Mouse (Mus musculus): ENCODE data around the gene Ubxn11. TPM values are rescaled to one million over a fixed set of nuclear protein-coding genes. Genes with fewer than 3 reads are reported as not detected.

Gene Ubxn11
- polyA plus RNA-seq (2014; fragmentation: Illumina TruSeq; extraction: RNeasy Lipid Tissue Mini Kit (QIAGEN cat#74804); ENCODE audit: low read depth, low replicate concordance), result not detected

GRCm38 (mm10) chr4:134101979-134102741, at the start of gene Ubxn11:
Ubxn11 (plus strand) TSS chr4:134102570.

GRCm38 (mm10) chr4:134053538-134053937, 48.8 kb upstream of the Ubxn11 start, which contains the start of gene Zfp683:
Zfp683 (plus strand) TSS chr4:134053838.

GRCm38 (mm10) chr4:134060135-134060865, 42.1 kb upstream of the Ubxn11 start, which contains the start of gene Crybg2:
Crybg2 (plus strand) TSS chr4:134060815.

GRCm38 (mm10) chr4:134094923-134095547, 7.3 kb upstream of the Ubxn11 start, which contains the start of gene Cd52:
Cd52 (minus strand) TSS chr4:134095082.

GRCm38 (mm10) chr4:134128221-134128982, 26.0 kb downstream of the Ubxn11 start, which contains the start of gene Sh3bgrl3:
Sh3bgrl3 (minus strand) TSS chr4:134128789.

Other genes with a start within 250 kb of the Ubxn11 start
- 12.6 TPM for gene Rps6ka1, start 214.8 kb upstream of the Ubxn11 start, polyA plus RNA-seq (2014; fragmentation: Illumina TruSeq; extraction: RNeasy Lipid Tissue Mini Kit (QIAGEN cat#74804); ENCODE audit: low read depth, low replicate concordance)
- gene Hmgn2, start 133.9 kb upstream of the Ubxn11 start, polyA plus RNA-seq (2014; fragmentation: Illumina TruSeq; extraction: RNeasy Lipid Tissue Mini Kit (QIAGEN cat#74804); ENCODE audit: low read depth, low replicate concordance), result 324 TPM
- 14.4 TPM for gene Dhdds, start 101.7 kb upstream of the Ubxn11 start, polyA plus RNA-seq (2014; fragmentation: Illumina TruSeq; extraction: RNeasy Lipid Tissue Mini Kit (QIAGEN cat#74804); ENCODE audit: low read depth, low replicate concordance)
- gene Lin28a, start 83.7 kb upstream of the Ubxn11 start, polyA plus RNA-seq (2014; fragmentation: Illumina TruSeq; extraction: RNeasy Lipid Tissue Mini Kit (QIAGEN cat#74804); ENCODE audit: low read depth, low replicate concordance), result not detected
- gene Zfp683, start 48.7 kb upstream of the Ubxn11 start, polyA plus RNA-seq (2014; fragmentation: Illumina TruSeq; extraction: RNeasy Lipid Tissue Mini Kit (QIAGEN cat#74804); ENCODE audit: low read depth, low replicate concordance), result not detected
- gene Crybg2, start 41.8 kb upstream of the Ubxn11 start, polyA plus RNA-seq (2014; fragmentation: Illumina TruSeq; extraction: RNeasy Lipid Tissue Mini Kit (QIAGEN cat#74804); ENCODE audit: low read depth, low replicate concordance), result 4.6 TPM
- gene Cd52, start 7.5 kb upstream of the Ubxn11 start, polyA plus RNA-seq (2014; fragmentation: Illumina TruSeq; extraction: RNeasy Lipid Tissue Mini Kit (QIAGEN cat#74804); ENCODE audit: low read depth, low replicate concordance), result 83.4 TPM
- gene Sh3bgrl3, start 26.2 kb downstream of the Ubxn11 start, polyA plus RNA-seq (2014; fragmentation: Illumina TruSeq; extraction: RNeasy Lipid Tissue Mini Kit (QIAGEN cat#74804); ENCODE audit: low read depth, low replicate concordance), result 3.5 TPM
- gene Cep85, start 84.5 kb downstream of the Ubxn11 start, polyA plus RNA-seq (2014; fragmentation: Illumina TruSeq; extraction: RNeasy Lipid Tissue Mini Kit (QIAGEN cat#74804); ENCODE audit: low read depth, low replicate concordance), result 5.8 TPM
- gene Gm7534, start 100.4 kb downstream of the Ubxn11 start, polyA plus RNA-seq (2014; fragmentation: Illumina TruSeq; extraction: RNeasy Lipid Tissue Mini Kit (QIAGEN cat#74804); ENCODE audit: low read depth, low replicate concordance), result not detected
- 0.54 TPM for gene Catsper4, start 124.8 kb downstream of the Ubxn11 start, polyA plus RNA-seq (2014; fragmentation: Illumina TruSeq; extraction: RNeasy Lipid Tissue Mini Kit (QIAGEN cat#74804); ENCODE audit: low read depth, low replicate concordance)
- 3.5 TPM for gene Cnksr1, start 135.8 kb downstream of the Ubxn11 start, polyA plus RNA-seq (2014; fragmentation: Illumina TruSeq; extraction: RNeasy Lipid Tissue Mini Kit (QIAGEN cat#74804); ENCODE audit: low read depth, low replicate concordance)
- not detected for gene E130218I03Rik, start 141.1 kb downstream of the Ubxn11 start, polyA plus RNA-seq (2014; fragmentation: Illumina TruSeq; extraction: RNeasy Lipid Tissue Mini Kit (QIAGEN cat#74804); ENCODE audit: low read depth, low replicate concordance)
- 0.28 TPM for gene Zfp593, start 143.0 kb downstream of the Ubxn11 start, polyA plus RNA-seq (2014; fragmentation: Illumina TruSeq; extraction: RNeasy Lipid Tissue Mini Kit (QIAGEN cat#74804); ENCODE audit: low read depth, low replicate concordance)
- gene Gm30191, start 144.4 kb downstream of the Ubxn11 start, polyA plus RNA-seq (2014; fragmentation: Illumina TruSeq; extraction: RNeasy Lipid Tissue Mini Kit (QIAGEN cat#74804); ENCODE audit: low read depth, low replicate concordance), result not detected
- not detected for gene Grrp1, start 151.5 kb downstream of the Ubxn11 start, polyA plus RNA-seq (2014; fragmentation: Illumina TruSeq; extraction: RNeasy Lipid Tissue Mini Kit (QIAGEN cat#74804); ENCODE audit: low read depth, low replicate concordance)
- gene Pdik1l, start 185.3 kb downstream of the Ubxn11 start, polyA plus RNA-seq (2014; fragmentation: Illumina TruSeq; extraction: RNeasy Lipid Tissue Mini Kit (QIAGEN cat#74804); ENCODE audit: low read depth, low replicate concordance), result 35.7 TPM
- gene Trim63, start 212.6 kb downstream of the Ubxn11 start, polyA plus RNA-seq (2014; fragmentation: Illumina TruSeq; extraction: RNeasy Lipid Tissue Mini Kit (QIAGEN cat#74804); ENCODE audit: low read depth, low replicate concordance), result not detected
- 0.13 TPM for gene Slc30a2, start 240.6 kb downstream of the Ubxn11 start, polyA plus RNA-seq (2014; fragmentation: Illumina TruSeq; extraction: RNeasy Lipid Tissue Mini Kit (QIAGEN cat#74804); ENCODE audit: low read depth, low replicate concordance)

All from sigmoid colon, adult 10 weeks (tissue).